Mouse (Mus musculus) layer of hippocampus, adult 11-12 months (tissue): ENCODE measurements at regions not wholly inside any gene's neighbourhood (a gene's known extent, or its start where the extent isn't known, plus 50 kb on each side); places are given as distances from the start of the nearest gene placed in this dataset.

Experiments used
- DNase-seq: peaks from one replicate; pipeline ENCODE4 v3.0.0; 2022; ENCODE audit warnings: low spot score

- no peak for DNase-seq
Observed at GRCm38 (mm10) chr11:64138934-64139333, 59.7 kb upstream of the Cox10 start.

- no peak for DNase-seq
Observed at GRCm38 (mm10) chr11:64135766-64136165, 56.5 kb upstream of the Cox10 start.

GRCm38 (mm10) chr11:64135308-64135591 is 56.0 kb upstream of the Cox10 start:
- no peak for DNase-seq

- DNase-seq: no peak
Observed at GRCm38 (mm10) chr11:64134571-64135307, 55.5 kb upstream of the Cox10 start.
